Mouse (Mus musculus) small intestine, adult 2 months (tissue): ENCODE results near the gene Lamtor2.

ENCODE experiments used
- CTCF ChIP-seq: fragments of 200-500 bp; IDR thresholded peaks from 2 replicates; pipeline ENCODE4 v1.5.1; 2012; ENCODE audit warnings: low read depth, mild to moderate bottlenecking, control low read depth, inconsistent platforms, low read length, moderate library complexity, mixed read lengths; ENCODE audit not compliant: insufficient replicate concordance, insufficient read length; ENCODE audit errors: extremely low read depth
- POLR2A ChIP-seq: fragments of 200-500 bp; IDR thresholded peaks from 2 replicates; pipeline ENCODE4 v1.6.1; 2012; ENCODE audit warnings: low read depth, mild to moderate bottlenecking, control low read depth, inconsistent platforms, low read length, moderate library complexity

GRCm38 (mm10) chr3:88518411-88518810 is 34.5 kb downstream of the Lamtor2 start:
- TF ChIP-seq CTCF (no peak), POLR2A (no peak)
